Mouse (Mus musculus) liver, embryonic 14.5 days (tissue): ENCODE results near the gene Leap2. TPM values are rescaled to one million over a fixed set of nuclear protein-coding genes. Genes with fewer than 3 reads are reported as not detected.

Source experiments
- ATAC-seq: fragments of 200-750 bp; cut with Nextera tagmentation; 2 replicates; pipeline ENCODE4 v1.8.0; 2017; ENCODE audit warnings: moderate number of reproducible peaks, mild to moderate bottlenecking, moderate library complexity; ENCODE audit not compliant: insufficient read depth
- DNase-seq, 3 experiments: peaks; one replicate each; pipeline ENCODE4 v3.0.0-alpha.2; 2012 to 2013; ENCODE audit warnings: low read depth in 3 of 3, low spot score in 3 of 3
- H3K27ac ChIP-seq: fragments of 300-500 bp; sonication (generic); 2 replicates; pipeline ENCODE4 v1.5.1; 2014; ENCODE audit warnings: moderate library complexity, mild to moderate bottlenecking, control low read depth, inconsistent platforms
- H3K27me3 ChIP-seq: fragments of 300-500 bp; sonication (generic); 2 replicates; pipeline ENCODE4 v1.6.1; 2014; ENCODE audit warnings: mild to moderate bottlenecking, low read length, moderate library complexity; ENCODE audit not compliant: control insufficient read depth, insufficient read depth
- H3K36me3 ChIP-seq: fragments of 300-500 bp; sonication (generic); replicated peaks from 2 replicates; pipeline ENCODE4 v1.6.1; 2014; ENCODE audit warnings: low read depth; ENCODE audit not compliant: control insufficient read depth, insufficient read depth
- H3K4me1 ChIP-seq, 2 experiments: fragments of 200-500 bp in 1 of 2; fragments of 300-500 bp in 1 of 2; sonication (generic) in 1 of 2; replicated peaks; 2 replicates each; pipeline ENCODE4 v1.6.1; 2012 to 2014; ENCODE audit warnings: antibody characterized with exemption in 1 of 2, inconsistent platforms in 1 of 2, low read length in 1 of 2; ENCODE audit not compliant: control insufficient read depth in 2 of 2, insufficient read depth in 2 of 2
- H3K4me2 ChIP-seq: fragments of 300-500 bp; sonication (generic); 2 replicates; pipeline ENCODE4 v1.6.1; 2014; ENCODE audit warnings: low read depth, mild to moderate bottlenecking, control low read depth, moderate library complexity
- H3K4me3 ChIP-seq, 2 experiments: fragments of 200-500 bp in 1 of 2; fragments of 300-500 bp in 1 of 2; sonication (generic) in 1 of 2; 2 replicates each; pipeline ENCODE4 v1.5.1; 2012 to 2014; ENCODE audit warnings: low read depth in 2 of 2, low read length in 2 of 2, mild to moderate bottlenecking in 2 of 2, control low read depth in 1 of 2, inconsistent platforms in 1 of 2, moderate library complexity in 1 of 2; ENCODE audit not compliant: insufficient read depth in 1 of 2
- H3K9ac ChIP-seq: fragments of 300-500 bp; sonication (generic); replicated peaks from 2 replicates; pipeline ENCODE4 v1.6.1; 2014; ENCODE audit warnings: mild to moderate bottlenecking, control low read depth, moderate library complexity
- H3K9me3 ChIP-seq: fragments of 300-500 bp; sonication (generic); 2 replicates; pipeline ENCODE4 v1.6.1; 2016; ENCODE audit warnings: low read length, mixed read lengths; ENCODE audit not compliant: control insufficient read depth
- CTCF ChIP-seq: IDR thresholded peaks from 2 replicates; pipeline ENCODE4 v1.5.1; 2016; ENCODE audit warnings: antibody characterized with exemption, low read depth, control low read depth
- EP300 ChIP-seq: IDR thresholded peaks from 2 replicates; pipeline ENCODE4 v1.6.1; 2016; ENCODE audit warnings: antibody characterized with exemption, low read depth
- WGBS: fragments of 180-500 bp; shearing (Covaris S2); extraction: QIAGEN DNeasy Blood & Tissue Kit; methylation state at CpG from one replicate; pipeline ENCODE4 v1.1.7; 2014; ENCODE audit not compliant: insufficient replicate concordance; 5-methylcytosine and 5-hydroxymethylcytosine counted together
- polyA plus RNA-seq, 2 experiments: library from polyadenylated mRNA; depleted of rRNA in 1 of 2; stranded (reverse) in 1 of 2; unstranded in 1 of 2; fragments of >200 nt; fragmentation: Nextera tagmentation in 1 of 2; extraction: Ambion mirVana in 1 of 2; gene quantifications; 2 replicates each; pipeline versions ENCODE4 v1.2.1 to v1.2.3; 2012 to 2014

Gene Leap2
- polyA plus RNA-seq, 2 experiments, result 16.3 to 42.7 TPM

- 3% methylated on average over 9 of the region's 9 CpGs for WGBS
- peaks cover 24 to 33% of the 10 kb centered on the region in 2 experiments for H3K4me1 ChIP-seq
Observed at GRCm38 (mm10) chr11:53431347-53432056, 8.5 kb upstream of the Leap2 start.

GRCm38 (mm10) chr11:53430670-53431346 lies 7.8 kb upstream of the Leap2 start, which contains the start of the genes Uqcrq and Gdf9:
Uqcrq (minus strand) TSS chr11:53430831.
Gdf9 (plus strand) TSS chr11:53431023.
- Histone ChIP-seq H3K36me3 (peaks cover 12% of the 10 kb centered on the region), H3K4me2 (peak within 1 kb of the TSS; percentile 94), H3K27ac (peak within 1 kb of the TSS; percentile 67), H3K4me3 (peak within 1 kb of the TSS; percentile 80 to 86), H3K4me1 (peaks cover 24 to 31% of the 10 kb centered on the region in 2 experiments), H3K9ac (peak within 1 kb of the TSS; percentile 84), H3K9me3 (no peaks in the 10 kb centered on the region), H3K27me3 (no peaks in the 10 kb centered on the region)
- under 1% methylated on average over 44 of the region's 44 CpGs for WGBS
- ATAC-seq (peak; percentile 89), DNase-seq (peak; percentile 99 to 100 (median 99))
- TF ChIP-seq EP300 (no peak), CTCF (no peak)

More at GRCm38 (mm10) chr11:53431347-53432056, 8.5 kb upstream of the Leap2 start:
- Histone ChIP-seq H3K27me3 (no peaks in the 10 kb centered on the region), H3K36me3 (peaks cover 12% of the 10 kb centered on the region), H3K4me3 (peak overlapping the region; percentile 80 to 86), H3K4me2 (peak overlapping the region; percentile 94), H3K9ac (peak overlapping the region; percentile 15; the same call in 1 of the 2 replicates), H3K9me3 (no peaks in the 10 kb centered on the region), H3K27ac (peak overlapping the region; percentile 62)
- DNase-seq (peak in 2 of 3 experiments; percentile 44 to 46), ATAC-seq (peak; percentile 7)
- TF ChIP-seq CTCF (no peak), EP300 (peak; percentile 67)

- Histone ChIP-seq H3K9ac (peak overlapping the region; percentile 84), H3K4me2 (peak overlapping the region; percentile 94), H3K36me3 (peaks cover 12% of the 10 kb centered on the region), H3K27me3 (no peaks in the 10 kb centered on the region), H3K4me1 (peaks cover 24 to 35% of the 10 kb centered on the region in 2 experiments), H3K4me3 (peak overlapping the region; percentile 80 to 86), H3K9me3 (no peaks in the 10 kb centered on the region), H3K27ac (peak overlapping the region; percentile 67)
- DNase-seq, result peak; percentile 42 to 54 (median 46)
- under 1% methylated on average over 34 of the region's 34 CpGs for WGBS
- peak; percentile 37 for ATAC-seq
- TF ChIP-seq CTCF, result no peak
- TF ChIP-seq EP300, result no peak
Observed at GRCm38 (mm10) chr11:53430300-53430669, 7.3 kb upstream of the Leap2 start.

GRCm38 (mm10) chr11:53429182-53429581 lies 6.2 kb upstream of the Leap2 start:
- TF ChIP-seq EP300 (no peak), CTCF (0 out of 2 replicates have a peak, but pooled peaks have one; percentile 4)
- Histone ChIP-seq H3K9ac (no peak overlapping the region), H3K36me3 (peaks cover 12% of the 10 kb centered on the region), H3K4me3 (peak overlapping the region; percentile 47 to 86; a peak in 3 of 4 replicates), H3K27ac (no peak overlapping the region), H3K27me3 (no peaks in the 10 kb centered on the region), H3K9me3 (no peaks in the 10 kb centered on the region), H3K4me2 (peak overlapping the region; percentile 94), H3K4me1 (peaks cover 24 to 39% of the 10 kb centered on the region in 2 experiments)
- DNase-seq, result no peak
- ATAC-seq, result no peak

- no peak overlapping the region for H3K9ac ChIP-seq
- H3K27me3 ChIP-seq, result no peaks in the 10 kb centered on the region
- H3K36me3 ChIP-seq, result peaks cover 12% of the 10 kb centered on the region
- H3K9me3 ChIP-seq, result no peaks in the 10 kb centered on the region
- ATAC-seq, result no peak
- TF ChIP-seq EP300 (no peak), CTCF (no peak)
- H3K4me3 ChIP-seq, result no peak overlapping the region
- DNase-seq, result no peak
- no peak overlapping the region for H3K4me2 ChIP-seq
- H3K4me1 ChIP-seq, result peaks cover 24 to 40% of the 10 kb centered on the region in 2 experiments
- WGBS, result 83% methylated on average over 5 of the region's 5 CpGs
- H3K27ac ChIP-seq, result no peak overlapping the region
Observed at GRCm38 (mm10) chr11:53428716-53429057, 5.7 kb upstream of the Leap2 start.
